Mouse (Mus musculus) kidney, adult 11 months (tissue): ENCODE data around the gene Parp8.

ENCODE experiments used
- DNase-seq: peaks from one replicate; pipeline ENCODE4 v3.0.0; 2022

The Parp8 gene

GRCm38 (mm10) chr13:117025226-117026067 lies at the start of gene Parp8:
TSS of gene Parp8 (minus strand) at chr13:117025537.
- DNase-seq: peak; percentile 26

GRCm38 (mm10) chr13:117062628-117063315 lies 37.4 kb upstream of the Parp8 start:
- no peak for DNase-seq

- no peak for DNase-seq
These were observed 31.1 kb upstream of the Parp8 start for GRCm38 (mm10) chr13:117056466-117056865.

- DNase-seq: no peak
These were observed 29.6 kb upstream of the Parp8 start for GRCm38 (mm10) chr13:117054811-117055496.

GRCm38 (mm10) chr13:117052748-117053147 lies 27.4 kb upstream of the Parp8 start:
- no peak for DNase-seq

GRCm38 (mm10) chr13:117048541-117048971 lies 23.2 kb upstream of the Parp8 start:
- DNase-seq: no peak

GRCm38 (mm10) chr13:117043567-117043966 lies 18.2 kb upstream of the Parp8 start:
- no peak for DNase-seq

- no peak for DNase-seq
These were observed 15.7 kb upstream of the Parp8 start for GRCm38 (mm10) chr13:117041021-117041420.

GRCm38 (mm10) chr13:117036277-117036676 lies 10.9 kb upstream of the Parp8 start:
- DNase-seq: no peak

GRCm38 (mm10) chr13:117035121-117035520 lies 9.8 kb upstream of the Parp8 start:
- DNase-seq: no peak

GRCm38 (mm10) chr13:117034676-117035075 lies 9.3 kb upstream of the Parp8 start:
- DNase-seq: no peak

GRCm38 (mm10) chr13:117033676-117034308 lies 8.5 kb upstream of the Parp8 start:
- no peak for DNase-seq

- DNase-seq: no peak
These were observed 7.1 kb upstream of the Parp8 start for GRCm38 (mm10) chr13:117032402-117032801.

GRCm38 (mm10) chr13:117031546-117031945 lies 6.2 kb upstream of the Parp8 start:
- no peak for DNase-seq

- no peak for DNase-seq
These were observed 2.9 kb upstream of the Parp8 start for GRCm38 (mm10) chr13:117028221-117028620.

- DNase-seq: no peak
These were observed 2.0 kb upstream of the Parp8 start for GRCm38 (mm10) chr13:117027336-117027735.

GRCm38 (mm10) chr13:117026276-117026780 lies 991 bp upstream of the Parp8 start:
- no peak for DNase-seq

- no peak for DNase-seq
These were observed 466 bp downstream of the Parp8 start for GRCm38 (mm10) chr13:117024916-117025225.

- peak; percentile 37 for DNase-seq
These were observed 1.0 kb downstream of the Parp8 start for GRCm38 (mm10) chr13:117024127-117024915.

- no peak for DNase-seq
These were observed 1.8 kb downstream of the Parp8 start for GRCm38 (mm10) chr13:117023346-117024050.

- no peak for DNase-seq
These were observed 4.7 kb downstream of the Parp8 start for GRCm38 (mm10) chr13:117020631-117021030.
